Mouse (Mus musculus) liver, postnatal 0 days (tissue): Measurements from ENCODE around the gene Slc6a11. TPM values are rescaled to one million over a fixed set of nuclear protein-coding genes. Genes with fewer than 3 reads are reported as not detected.

Source experiments
- ATAC-seq: fragments of 200-750 bp; cut with Nextera tagmentation; 2 replicates; pipeline ENCODE4 v1.8.0; 2017; ENCODE audit warnings: mild to moderate bottlenecking, moderate library complexity
- DNase-seq: peaks from one replicate; pipeline ENCODE4 v3.0.0-alpha.2; 2016
- H3K27ac ChIP-seq: fragments of 300-500 bp; sonication (generic); 2 replicates; pipeline ENCODE4 v1.5.1; 2014; ENCODE audit warnings: antibody characterized with exemption, moderate library complexity, mild to moderate bottlenecking, low read depth
- H3K27me3 ChIP-seq: fragments of 300-500 bp; sonication (generic); 2 replicates; pipeline ENCODE4 v1.6.1; 2014; ENCODE audit warnings: low read length, control low read depth, mixed read lengths; ENCODE audit not compliant: insufficient read depth
- H3K36me3 ChIP-seq: fragments of 300-500 bp; sonication (generic); replicated peaks from 2 replicates; pipeline ENCODE4 v1.6.1; 2014; ENCODE audit warnings: mild to moderate bottlenecking, control low read depth, low read length, moderate library complexity, mixed read lengths; ENCODE audit not compliant: insufficient read depth
- H3K4me1 ChIP-seq: fragments of 300-500 bp; sonication (generic); 2 replicates; pipeline ENCODE4 v1.6.1; 2014; ENCODE audit warnings: antibody characterized with exemption, mild to moderate bottlenecking, control low read depth; ENCODE audit not compliant: insufficient read depth
- H3K4me2 ChIP-seq: fragments of 300-500 bp; sonication (generic); 2 replicates; pipeline ENCODE4 v1.6.1; 2014; ENCODE audit warnings: low read depth, mild to moderate bottlenecking, low read length, moderate library complexity, mixed read lengths
- H3K4me3 ChIP-seq: fragments of 300-500 bp; sonication (generic); 2 replicates; pipeline ENCODE4 v1.5.1; 2014; ENCODE audit warnings: low read depth, low read length
- H3K9ac ChIP-seq: fragments of 300-500 bp; sonication (generic); replicated peaks from 2 replicates; pipeline ENCODE4 v1.6.1; 2014; ENCODE audit warnings: mild to moderate bottlenecking, moderate library complexity
- H3K9me3 ChIP-seq: fragments of 300-500 bp; sonication (generic); 2 replicates; pipeline ENCODE4 v1.6.1; 2016; ENCODE audit warnings: mild to moderate bottlenecking, control low read depth, low read length, mixed read lengths
- CTCF ChIP-seq: sonication (generic); IDR thresholded peaks from 2 replicates; pipeline ENCODE4 v1.5.1; 2016; ENCODE audit warnings: antibody characterized with exemption, low read depth
- EP300 ChIP-seq: IDR thresholded peaks from 2 replicates; pipeline ENCODE4 v1.6.1; 2016; ENCODE audit warnings: antibody characterized with exemption, low read depth, mild to moderate bottlenecking
- WGBS: fragments of 180-500 bp; shearing (Covaris S2); extraction: QIAGEN DNeasy Blood & Tissue Kit; methylation state at CpG from one replicate; pipeline ENCODE4 v1.1.7; 2014; ENCODE audit not compliant: insufficient replicate concordance; 5-methylcytosine and 5-hydroxymethylcytosine counted together
- polyA plus RNA-seq: library from polyadenylated mRNA; unstranded; fragments of >200 nt; fragmentation: Nextera tagmentation; extraction: Ambion mirVana; gene quantifications from 2 replicates; pipeline ENCODE4 v1.2.1, GENCODE M21; 2015

Slc6a11 gene
- polyA plus RNA-seq, 1 experiment from 2014 or later = 0.05 TPM

GRCm38 (mm10) chr6:114160732-114161131 is 29.7 kb downstream of the Slc6a11 start:
- DNase-seq (no peak), ATAC-seq (no peak)
- Histone ChIP-seq H3K9me3 (no peaks in the 10 kb centered on the region), H3K36me3 (no peaks in the 10 kb centered on the region), H3K9ac (no peak overlapping the region), H3K4me2 (no peak overlapping the region), H3K27me3 (no peaks in the 10 kb centered on the region), H3K4me3 (no peak overlapping the region), H3K4me1 (no peaks in the 10 kb centered on the region), H3K27ac (no peak overlapping the region)
- WGBS = 74% methylated on average over 8 of the region's 8 CpGs
- TF ChIP-seq EP300 (no peak), CTCF (no peak)

GRCm38 (mm10) chr6:114174052-114174397 is 43.0 kb downstream of the Slc6a11 start:
- Histone ChIP-seq H3K4me3 (no peak overlapping the region), H3K27me3 (no peaks in the 10 kb centered on the region), H3K27ac (no peak overlapping the region), H3K9ac (no peak overlapping the region), H3K4me2 (no peak overlapping the region), H3K9me3 (no peaks in the 10 kb centered on the region), H3K4me1 (no peaks in the 10 kb centered on the region), H3K36me3 (no peaks in the 10 kb centered on the region)
- WGBS = 13% methylated on average over 8 of the region's 8 CpGs
- TF ChIP-seq EP300 = no peak
- TF ChIP-seq CTCF = no peak
- DNase-seq (no peak), ATAC-seq (no peak)

GRCm38 (mm10) chr6:114174398-114175140 is 43.5 kb downstream of the Slc6a11 start:
- no peak for TF ChIP-seq EP300
- TF ChIP-seq CTCF = no peak
- Histone ChIP-seq H3K9me3 (no peaks in the 10 kb centered on the region), H3K4me2 (no peak overlapping the region), H3K4me3 (no peak overlapping the region), H3K27ac (no peak overlapping the region), H3K4me1 (no peaks in the 10 kb centered on the region), H3K9ac (no peak overlapping the region), H3K27me3 (no peaks in the 10 kb centered on the region), H3K36me3 (no peaks in the 10 kb centered on the region)
- no peak for ATAC-seq
- 19% methylated on average over 9 of the region's 9 CpGs for WGBS
- DNase-seq = no peak

GRCm38 (mm10) chr6:114178141-114178540 is 47.1 kb downstream of the Slc6a11 start:
- no peaks in the 10 kb centered on the region for H3K27me3 ChIP-seq
- H3K9me3 ChIP-seq = no peaks in the 10 kb centered on the region
- H3K4me1 ChIP-seq = no peaks in the 10 kb centered on the region
- no peak overlapping the region for H3K27ac ChIP-seq
- H3K9ac ChIP-seq = no peak overlapping the region
- ATAC-seq (no peak), DNase-seq (no peak)
- 75% methylated on average over 3 of the region's 3 CpGs for WGBS
- TF ChIP-seq CTCF (no peak), EP300 (no peak)
- no peak overlapping the region for H3K4me2 ChIP-seq
- H3K4me3 ChIP-seq = no peak overlapping the region
- no peaks in the 10 kb centered on the region for H3K36me3 ChIP-seq

DNA sequence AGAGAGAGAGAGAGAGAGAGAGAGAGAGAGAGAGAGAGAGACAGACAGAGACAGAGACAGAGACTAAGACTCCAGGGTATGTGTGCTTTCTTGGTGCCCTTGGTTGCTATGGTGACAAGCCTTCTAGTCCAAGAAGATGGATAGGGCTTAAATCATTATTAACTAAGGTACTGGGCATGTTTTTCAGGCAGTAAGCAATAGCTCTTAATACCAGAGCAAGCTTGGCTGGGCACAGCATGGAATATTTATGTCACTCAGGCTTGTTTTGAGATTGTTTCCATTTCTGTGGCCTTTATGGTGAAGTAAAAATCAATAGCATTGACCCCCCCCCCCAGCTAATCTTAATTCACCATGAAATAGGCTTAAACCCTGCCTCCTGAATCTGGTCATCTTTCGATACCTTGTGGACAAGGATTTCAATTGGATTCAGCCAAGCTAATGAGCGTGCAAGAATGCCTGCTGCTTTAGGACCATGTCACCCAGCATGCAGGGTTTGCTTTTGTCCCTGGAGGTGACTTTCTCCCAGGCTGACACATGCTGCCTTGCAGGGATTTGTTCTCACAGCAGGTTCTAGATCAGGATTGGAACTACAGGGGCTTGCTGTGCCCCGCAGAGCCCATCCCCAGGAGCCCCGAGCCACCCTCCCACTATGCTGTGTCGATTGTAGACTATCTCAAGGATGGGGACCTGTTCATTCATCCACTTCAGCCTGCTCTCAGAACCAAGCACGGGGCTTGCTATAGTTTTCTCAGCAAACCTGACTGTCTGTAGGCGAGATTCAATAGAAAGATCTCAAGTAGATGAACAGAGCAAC is 51.5 kb downstream of the Slc6a11 start:
- no peak for DNase-seq
- no peaks in the 10 kb centered on the region for H3K36me3 ChIP-seq
- TF ChIP-seq EP300 (no peak), CTCF (no peak)
- no peaks in the 10 kb centered on the region for H3K9me3 ChIP-seq
- no peak overlapping the region for H3K4me2 ChIP-seq
- no peak overlapping the region for H3K27ac ChIP-seq
- no peaks in the 10 kb centered on the region for H3K27me3 ChIP-seq
- ATAC-seq = no peak
- WGBS = 48% methylated on average over 7 of the region's 7 CpGs
- no peak overlapping the region for H3K4me3 ChIP-seq
- H3K4me1 ChIP-seq = no peaks in the 10 kb centered on the region
- H3K9ac ChIP-seq = no peak overlapping the region

DNA sequence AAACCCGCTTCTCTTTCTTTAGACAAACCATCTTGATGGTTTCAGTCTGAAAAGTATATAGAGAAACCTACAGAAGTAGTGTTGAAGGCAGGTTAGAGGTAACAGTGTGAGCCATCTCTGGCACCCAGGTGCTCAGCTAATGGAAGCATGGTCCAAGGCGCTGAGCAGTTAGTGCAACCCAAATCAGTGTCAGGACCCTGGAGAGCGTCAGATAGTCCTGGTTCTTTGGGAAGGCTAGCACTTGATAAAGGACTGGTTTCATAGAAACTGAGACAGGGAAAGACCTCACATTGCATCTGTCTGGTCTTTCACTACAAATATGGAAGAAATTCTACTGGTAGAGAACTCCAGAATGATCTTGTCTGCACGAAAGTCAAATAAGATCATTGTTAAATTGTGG is 56.1 kb downstream of the Slc6a11 start:
- no peak overlapping the region for H3K9ac ChIP-seq
- H3K4me2 ChIP-seq = no peak overlapping the region
- H3K4me3 ChIP-seq = no peak overlapping the region
- ATAC-seq (no peak), DNase-seq (no peak)
- no peaks in the 10 kb centered on the region for H3K9me3 ChIP-seq
- no peaks in the 10 kb centered on the region for H3K36me3 ChIP-seq
- H3K27ac ChIP-seq = no peak overlapping the region
- no peaks in the 10 kb centered on the region for H3K27me3 ChIP-seq
- H3K4me1 ChIP-seq = no peaks in the 10 kb centered on the region
- TF ChIP-seq CTCF = no peak
- TF ChIP-seq EP300 = no peak
- WGBS = 38% methylated on average over 4 of the region's 4 CpGs
